Mouse (Mus musculus): ENCODE measurements around the gene Cenpp. TPM values are rescaled to one million over a fixed set of nuclear protein-coding genes. Genes with fewer than 3 reads are reported as not detected.

Gene Cenpp
- polyA plus RNA-seq, 1 experiment from 2014 or later = 47.1 TPM

DNA sequence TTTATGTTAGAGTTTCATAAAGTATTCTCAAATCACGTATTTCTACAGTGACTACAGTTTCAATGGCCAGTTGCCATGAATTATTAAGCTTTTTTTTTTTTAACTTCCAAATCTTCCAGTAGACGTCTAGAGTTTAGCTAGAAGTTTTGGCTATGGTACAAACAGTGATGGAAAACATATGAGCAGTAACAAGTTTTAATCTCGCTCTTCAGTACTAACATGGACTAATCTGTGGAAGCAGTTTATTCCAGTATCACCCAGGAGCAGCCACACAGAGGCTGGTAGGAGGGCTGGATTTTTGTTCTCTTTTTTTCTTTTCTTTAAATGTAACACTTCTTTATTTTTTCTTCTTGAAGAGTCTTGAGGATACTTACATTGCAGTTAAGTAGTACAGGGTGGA, 108.3 kb downstream of the Cenpp start, which contains the start of gene Aspn:
Gene Aspn, plus strand, starts transcription at position 165 of the 400 bp plus-strand sequence.
- 69% methylated on average over 3 of the region's 3 CpGs for WGBS
- Histone ChIP-seq H3K9ac (replicated peaks; ENCODE audit: low read length) (no peak within 1 kb of the TSS), H3K4me1 (ENCODE audit: control insufficient read depth, insufficient read depth, low read length) (no peaks in the 10 kb centered on the region), H3K27me3 (ENCODE audit: control insufficient read depth, insufficient read depth, low read length) (no peaks in the 10 kb centered on the region), H3K9me3 (replicated peaks; ENCODE audit: control insufficient read depth, low read length) (no peaks in the 10 kb centered on the region), H3K4me2 (ENCODE audit: low read depth, low read length) (no peak within 1 kb of the TSS), H3K4me3 (ENCODE audit: low read depth, low read length) (no peak within 1 kb of the TSS), H3K36me3 (replicated peaks; ENCODE audit: control insufficient read depth, insufficient read depth, low read depth, low read length) (no peaks in the 10 kb centered on the region), H3K27ac (replicated peaks; ENCODE audit: low read depth, low read length) (no peak within 1 kb of the TSS)
- no peak for DNase-seq (ENCODE audit: low spot score)
- ATAC-seq (replicated peaks; ENCODE audit: insufficient number of reproducible peaks, low FRiP score, low TSS enrichment, low read depth) = no peak

DNA sequence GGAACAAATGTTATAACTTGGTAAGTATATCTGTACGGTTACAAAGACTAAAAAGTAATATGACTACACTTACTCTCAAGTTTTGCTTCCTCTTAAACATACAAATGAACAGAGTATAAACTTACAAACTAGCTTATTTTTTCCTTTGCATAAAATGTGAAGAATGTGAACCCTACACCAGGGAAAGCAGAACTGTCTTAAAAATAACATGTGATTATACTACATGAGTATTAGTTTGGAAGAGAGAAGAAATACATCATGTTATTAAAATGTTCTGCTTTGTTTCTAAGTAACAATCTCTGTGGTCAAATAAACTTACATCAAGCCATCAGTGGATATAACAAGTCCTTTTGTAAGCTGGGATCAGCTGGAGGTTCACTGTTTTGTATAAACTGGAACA, 113.9 kb downstream of the Cenpp start:
- no peaks in the 10 kb centered on the region for H3K4me1 ChIP-seq (ENCODE audit: control insufficient read depth, insufficient read depth, low read length)
- H3K4me2 ChIP-seq (ENCODE audit: low read depth, low read length) = no peak overlapping the region
- ATAC-seq (replicated peaks; ENCODE audit: insufficient number of reproducible peaks, low FRiP score, low TSS enrichment, low read depth) = no peak
- no peaks in the 10 kb centered on the region for H3K36me3 ChIP-seq (replicated peaks; ENCODE audit: control insufficient read depth, insufficient read depth, low read depth, low read length)
- no peak overlapping the region for H3K9ac ChIP-seq (replicated peaks; ENCODE audit: low read length)
- WGBS = 79% methylated on average over 1 of the region's 1 CpGs
- no peak for DNase-seq (ENCODE audit: low spot score)
- no peaks in the 10 kb centered on the region for H3K27me3 ChIP-seq (ENCODE audit: control insufficient read depth, insufficient read depth, low read length)
- H3K27ac ChIP-seq (replicated peaks; ENCODE audit: low read depth, low read length) = no peak overlapping the region
- H3K4me3 ChIP-seq (ENCODE audit: low read depth, low read length) = no peak overlapping the region
- H3K9me3 ChIP-seq (replicated peaks; ENCODE audit: control insufficient read depth, low read length) = no peaks in the 10 kb centered on the region

DNA sequence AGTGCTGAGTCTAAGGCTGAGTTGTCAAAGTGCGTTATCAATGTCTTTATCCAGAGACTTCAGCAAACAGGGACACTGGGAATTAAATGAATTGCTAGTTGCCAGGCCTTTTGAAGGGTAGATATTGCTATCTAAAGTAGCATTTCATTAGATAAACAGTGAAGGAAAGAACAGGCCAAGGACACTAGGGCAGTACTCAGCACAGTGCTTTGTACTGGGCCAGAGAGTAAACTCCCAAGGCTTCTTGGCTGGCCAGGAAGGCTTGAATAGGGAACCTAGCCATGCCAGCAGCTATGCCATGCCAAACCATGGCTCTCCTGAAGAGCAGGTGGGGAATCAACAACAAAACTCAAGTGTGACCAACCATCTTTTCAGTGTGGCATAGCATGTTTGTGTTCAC, 115.6 kb downstream of the Cenpp start:
- H3K36me3 ChIP-seq (replicated peaks; ENCODE audit: control insufficient read depth, insufficient read depth, low read depth, low read length) = no peaks in the 10 kb centered on the region
- 95% methylated on average over 1 of the region's 1 CpGs for WGBS
- no peak for ATAC-seq (replicated peaks; ENCODE audit: insufficient number of reproducible peaks, low FRiP score, low TSS enrichment, low read depth)
- no peak overlapping the region for H3K4me2 ChIP-seq (ENCODE audit: low read depth, low read length)
- no peak for DNase-seq (ENCODE audit: low spot score)
- H3K4me1 ChIP-seq (ENCODE audit: control insufficient read depth, insufficient read depth, low read length) = no peaks in the 10 kb centered on the region
- H3K9me3 ChIP-seq (replicated peaks; ENCODE audit: control insufficient read depth, low read length) = no peaks in the 10 kb centered on the region
- H3K4me3 ChIP-seq (ENCODE audit: low read depth, low read length) = no peak overlapping the region
- H3K9ac ChIP-seq (replicated peaks; ENCODE audit: low read length) = no peak overlapping the region
- no peaks in the 10 kb centered on the region for H3K27me3 ChIP-seq (ENCODE audit: control insufficient read depth, insufficient read depth, low read length)
- no peak overlapping the region for H3K27ac ChIP-seq (replicated peaks; ENCODE audit: low read depth, low read length)

DNA sequence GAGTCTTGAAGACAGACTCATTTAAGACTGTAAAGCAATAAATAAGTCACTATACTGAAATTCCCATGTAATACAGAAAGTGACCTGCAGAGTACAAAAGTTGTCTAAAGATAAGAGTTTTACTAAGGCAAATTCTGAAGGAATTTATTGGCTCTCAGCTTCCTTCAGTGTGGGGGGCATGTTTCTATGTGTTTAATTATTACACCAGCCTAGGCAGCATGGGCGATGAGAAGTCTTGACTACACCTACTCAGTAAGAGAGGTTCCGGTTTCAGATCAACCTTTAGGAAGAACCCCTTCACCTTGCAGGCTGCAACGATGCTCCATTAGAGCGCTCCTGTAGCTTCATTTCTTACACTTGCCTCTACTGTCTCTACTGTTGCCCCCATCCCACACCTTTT, 121.9 kb downstream of the Cenpp start:
- 95% methylated on average over 4 of the region's 4 CpGs for WGBS

DNA sequence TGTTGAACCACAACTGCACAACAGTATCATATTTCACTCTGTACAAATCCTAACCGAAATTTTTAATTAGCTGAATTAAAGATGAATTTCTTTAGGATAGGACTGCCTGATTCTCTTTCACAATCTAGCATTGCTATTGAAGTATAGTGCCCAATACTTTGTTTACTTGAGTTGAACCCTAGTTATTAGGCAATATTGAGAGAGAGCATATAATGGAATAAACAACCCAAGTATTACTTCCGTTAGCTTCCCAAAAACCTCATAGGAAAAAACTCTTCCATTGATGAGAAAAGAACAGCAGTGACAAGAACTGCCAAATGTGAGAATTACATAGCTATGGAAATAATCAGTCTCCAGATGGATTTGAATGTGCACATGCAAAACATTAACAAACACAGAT, 126.3 kb downstream of the Cenpp start:
- ATAC-seq (replicated peaks; ENCODE audit: insufficient number of reproducible peaks, low FRiP score, low TSS enrichment, low read depth) = no peak

More for the DNA sequence above, 121.9 kb downstream of the Cenpp start:
- H3K27me3 ChIP-seq (ENCODE audit: control insufficient read depth, insufficient read depth, low read length) = no peaks in the 10 kb centered on the region
- H3K9ac ChIP-seq (replicated peaks; ENCODE audit: low read length) = no peak overlapping the region
- H3K4me2 ChIP-seq (ENCODE audit: low read depth, low read length) = no peak overlapping the region
- no peaks in the 10 kb centered on the region for H3K9me3 ChIP-seq (replicated peaks; ENCODE audit: control insufficient read depth, low read length)
- no peak overlapping the region for H3K27ac ChIP-seq (replicated peaks; ENCODE audit: low read depth, low read length)
- H3K4me1 ChIP-seq (ENCODE audit: control insufficient read depth, insufficient read depth, low read length) = no peaks in the 10 kb centered on the region
- DNase-seq (ENCODE audit: low spot score) (no peak), ATAC-seq (replicated peaks; ENCODE audit: insufficient number of reproducible peaks, low FRiP score, low TSS enrichment, low read depth) (no peak)
- no peaks in the 10 kb centered on the region for H3K36me3 ChIP-seq (replicated peaks; ENCODE audit: control insufficient read depth, insufficient read depth, low read depth, low read length)
- H3K4me3 ChIP-seq (ENCODE audit: low read depth, low read length) = no peak overlapping the region

DNA sequence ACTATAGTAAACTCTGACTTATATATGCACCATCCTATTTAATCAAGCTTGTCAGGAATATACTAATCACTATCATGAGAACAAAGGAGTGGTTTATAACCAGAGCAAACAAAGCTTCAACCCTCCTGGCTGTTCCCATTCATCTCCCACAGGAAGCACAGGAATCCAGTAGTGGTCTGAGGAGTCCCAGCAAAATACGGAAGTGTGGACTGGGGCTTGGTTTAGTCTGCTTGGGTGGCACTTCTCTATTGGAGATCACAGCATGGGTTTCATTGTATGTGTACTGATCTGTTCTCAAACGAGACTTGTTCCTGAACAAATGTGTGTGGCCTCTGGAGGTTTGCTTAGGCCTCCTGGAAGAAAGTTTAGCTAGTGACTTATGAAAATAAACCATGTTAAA, 133.8 kb downstream of the Cenpp start:
- WGBS = 33% methylated on average over 2 of the region's 2 CpGs
- H3K4me3 ChIP-seq (ENCODE audit: low read depth, low read length) = no peak overlapping the region
- no peaks in the 10 kb centered on the region for H3K27me3 ChIP-seq (ENCODE audit: control insufficient read depth, insufficient read depth, low read length)
- H3K4me1 ChIP-seq (ENCODE audit: control insufficient read depth, insufficient read depth, low read length) = no peaks in the 10 kb centered on the region
- H3K27ac ChIP-seq (replicated peaks; ENCODE audit: low read depth, low read length) = no peak overlapping the region
- H3K36me3 ChIP-seq (replicated peaks; ENCODE audit: control insufficient read depth, insufficient read depth, low read depth, low read length) = no peaks in the 10 kb centered on the region
- DNase-seq (ENCODE audit: low spot score) = no peak
- no peak for ATAC-seq (replicated peaks; ENCODE audit: insufficient number of reproducible peaks, low FRiP score, low TSS enrichment, low read depth)
- H3K9me3 ChIP-seq (replicated peaks; ENCODE audit: control insufficient read depth, low read length) = no peaks in the 10 kb centered on the region
- no peak overlapping the region for H3K4me2 ChIP-seq (ENCODE audit: low read depth, low read length)
- H3K9ac ChIP-seq (replicated peaks; ENCODE audit: low read length) = no peak overlapping the region

More for the DNA sequence above, 126.3 kb downstream of the Cenpp start:
- 75% methylated on average over 2 of the region's 2 CpGs for WGBS
- DNase-seq (ENCODE audit: low spot score) = no peak
- Histone ChIP-seq H3K4me3 (ENCODE audit: low read depth, low read length) (no peak overlapping the region), H3K27me3 (ENCODE audit: control insufficient read depth, insufficient read depth, low read length) (no peaks in the 10 kb centered on the region), H3K9ac (replicated peaks; ENCODE audit: low read length) (no peak overlapping the region), H3K9me3 (replicated peaks; ENCODE audit: control insufficient read depth, low read length) (no peaks in the 10 kb centered on the region), H3K27ac (replicated peaks; ENCODE audit: low read depth, low read length) (no peak overlapping the region), H3K36me3 (replicated peaks; ENCODE audit: control insufficient read depth, insufficient read depth, low read depth, low read length) (no peaks in the 10 kb centered on the region), H3K4me2 (ENCODE audit: low read depth, low read length) (no peak overlapping the region), H3K4me1 (ENCODE audit: control insufficient read depth, insufficient read depth, low read length) (no peaks in the 10 kb centered on the region)

DNA sequence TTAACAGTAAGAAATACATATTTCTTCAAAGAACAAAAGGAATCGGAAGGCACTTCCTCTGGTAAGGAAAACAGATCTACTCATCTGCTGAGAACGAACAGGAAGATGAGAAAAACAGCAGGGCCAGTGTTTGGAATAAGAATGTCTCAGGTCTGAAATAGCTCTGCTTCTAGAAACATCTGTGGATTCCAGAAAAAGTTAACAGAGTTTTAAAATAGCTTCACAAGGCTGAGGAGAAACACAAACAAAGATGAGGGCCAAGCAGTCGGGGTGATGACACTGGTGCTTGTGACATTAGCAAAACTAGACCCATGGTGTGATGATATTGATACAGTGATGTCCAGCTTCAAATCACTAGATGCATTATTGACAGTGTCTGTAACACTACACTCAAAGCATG, 145.4 kb downstream of the Cenpp start:
- Histone ChIP-seq H3K4me1 (ENCODE audit: control insufficient read depth, insufficient read depth, low read length) (no peaks in the 10 kb centered on the region), H3K9me3 (replicated peaks; ENCODE audit: control insufficient read depth, low read length) (no peaks in the 10 kb centered on the region)

DNA sequence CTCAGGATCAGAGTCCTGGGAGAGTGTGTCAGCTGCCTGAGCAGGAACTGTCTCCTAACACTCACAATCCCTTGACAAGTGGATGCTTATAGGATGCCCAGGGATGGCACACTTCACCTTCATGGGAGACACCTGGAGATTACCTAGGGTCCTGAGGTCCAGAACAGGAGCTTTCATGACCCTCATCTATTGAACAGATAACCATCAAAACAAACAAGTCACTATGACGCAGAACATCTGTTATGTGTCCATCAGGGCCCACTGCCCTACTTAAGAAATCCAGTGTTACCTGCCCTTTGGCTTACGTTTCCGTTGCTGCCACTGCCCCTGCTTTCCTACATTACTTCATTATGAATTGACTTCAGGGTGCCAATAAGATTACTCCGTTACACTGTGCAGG, 146.8 kb downstream of the Cenpp start:
- WGBS = 76% methylated on average over 4 of the region's 4 CpGs
- no peak for ATAC-seq (replicated peaks; ENCODE audit: insufficient number of reproducible peaks, low FRiP score, low TSS enrichment, low read depth)
- H3K4me2 ChIP-seq (ENCODE audit: low read depth, low read length) = no peak overlapping the region
- no peaks in the 10 kb centered on the region for H3K27me3 ChIP-seq (ENCODE audit: control insufficient read depth, insufficient read depth, low read length)
- no peak overlapping the region for H3K27ac ChIP-seq (replicated peaks; ENCODE audit: low read depth, low read length)
- H3K9me3 ChIP-seq (replicated peaks; ENCODE audit: control insufficient read depth, low read length) = no peaks in the 10 kb centered on the region
- DNase-seq (ENCODE audit: low spot score) = no peak
- no peaks in the 10 kb centered on the region for H3K36me3 ChIP-seq (replicated peaks; ENCODE audit: control insufficient read depth, insufficient read depth, low read depth, low read length)
- H3K9ac ChIP-seq (replicated peaks; ENCODE audit: low read length) = no peak overlapping the region
- H3K4me1 ChIP-seq (ENCODE audit: control insufficient read depth, insufficient read depth, low read length) = no peaks in the 10 kb centered on the region
- no peak overlapping the region for H3K4me3 ChIP-seq (ENCODE audit: low read depth, low read length)

More for the DNA sequence above, 145.4 kb downstream of the Cenpp start:
- Histone ChIP-seq H3K27me3 (ENCODE audit: control insufficient read depth, insufficient read depth, low read length) (no peaks in the 10 kb centered on the region), H3K36me3 (replicated peaks; ENCODE audit: control insufficient read depth, insufficient read depth, low read depth, low read length) (no peaks in the 10 kb centered on the region), H3K27ac (replicated peaks; ENCODE audit: low read depth, low read length) (no peak overlapping the region), H3K9ac (replicated peaks; ENCODE audit: low read length) (no peak overlapping the region), H3K4me2 (ENCODE audit: low read depth, low read length) (no peak overlapping the region), H3K4me3 (ENCODE audit: low read depth, low read length) (no peak overlapping the region)
- DNase-seq (ENCODE audit: low spot score) = no peak
- 72% methylated on average over 3 of the region's 3 CpGs for WGBS
- no peak for ATAC-seq (replicated peaks; ENCODE audit: insufficient number of reproducible peaks, low FRiP score, low TSS enrichment, low read depth)
